Mouse (Mus musculus) lung, postnatal 0 days (tissue): ENCODE data around the gene Wfdc11.

Source experiments
- CTCF ChIP-seq: IDR thresholded peaks from 2 replicates; pipeline ENCODE4 v1.5.1; 2016; ENCODE audit warnings: antibody characterized with exemption, mild to moderate bottlenecking
- EP300 ChIP-seq: IDR thresholded peaks from 2 replicates; pipeline ENCODE4 v1.6.1; 2016; ENCODE audit warnings: antibody characterized with exemption, mild to moderate bottlenecking, control low read depth

GRCm38 (mm10) chr2:164705328-164705727 lies 31.4 kb upstream of the Wfdc11 start:
- TF ChIP-seq CTCF (no peak), EP300 (no peak)
